Mouse (Mus musculus) forebrain, embryonic 16.5 days (tissue): ENCODE measurements around the gene Wdr83os. TPM values are rescaled to one million over a fixed set of nuclear protein-coding genes. Genes with fewer than 3 reads are reported as not detected.

Experiments
- ATAC-seq: fragments of 200-750 bp; cut with Nextera tagmentation; 2 replicates; pipeline ENCODE4 v1.8.0; 2017; ENCODE audit warnings: mild to moderate bottlenecking, moderate library complexity
- H3K27ac ChIP-seq: fragments of 300-500 bp; sonication (generic); 2 replicates; pipeline ENCODE4 v1.5.1; 2014; ENCODE audit warnings: low read length, control low read depth
- H3K27me3 ChIP-seq: fragments of 300-500 bp; sonication (generic); replicated peaks from 2 replicates; pipeline ENCODE4 v1.6.1; 2014; ENCODE audit warnings: low read length; ENCODE audit not compliant: control insufficient read depth, insufficient read depth
- H3K36me3 ChIP-seq: fragments of 300-500 bp; sonication (generic); 2 replicates; pipeline ENCODE4 v1.6.1; 2014; ENCODE audit not compliant: control insufficient read depth, insufficient read depth
- H3K4me1 ChIP-seq: fragments of 300-500 bp; sonication (generic); replicated peaks from 2 replicates; pipeline ENCODE4 v1.6.1; 2014; ENCODE audit warnings: low read length; ENCODE audit not compliant: control insufficient read depth, insufficient read depth
- H3K4me2 ChIP-seq: fragments of 300-500 bp; sonication (generic); 2 replicates; pipeline ENCODE4 v1.6.1; 2014; ENCODE audit warnings: mild to moderate bottlenecking, low read length, control low read depth
- H3K4me3 ChIP-seq: fragments of 300-500 bp; sonication (generic); replicated peaks from 2 replicates; pipeline ENCODE4 v1.5.1; 2014; ENCODE audit warnings: mild to moderate bottlenecking, low read length, control low read depth
- H3K9ac ChIP-seq: fragments of 300-500 bp; sonication (generic); replicated peaks from 2 replicates; pipeline ENCODE4 v1.6.1; 2014; ENCODE audit warnings: low read depth, low read length, control low read depth
- H3K9me3 ChIP-seq: fragments of 300-500 bp; sonication (generic); 2 replicates; pipeline ENCODE4 v1.6.1; 2016; ENCODE audit warnings: low read length; ENCODE audit not compliant: control insufficient read depth
- WGBS: fragments of 180-500 bp; shearing (Covaris S2); extraction: QIAGEN DNeasy Blood & Tissue Kit; methylation state at CpG from one replicate; pipeline ENCODE4 v1.1.7; 2014; 5-methylcytosine and 5-hydroxymethylcytosine counted together
- polyA plus RNA-seq: library from polyadenylated mRNA; unstranded; fragments of >200 nt; fragmentation: Nextera tagmentation; extraction: Ambion mirVana; gene quantifications from 2 replicates; pipeline ENCODE4 v1.2.1, GENCODE M21; 2015

Gene Wdr83os
- 129 and 133 TPM in 2 replicates for polyA plus RNA-seq

DNA sequence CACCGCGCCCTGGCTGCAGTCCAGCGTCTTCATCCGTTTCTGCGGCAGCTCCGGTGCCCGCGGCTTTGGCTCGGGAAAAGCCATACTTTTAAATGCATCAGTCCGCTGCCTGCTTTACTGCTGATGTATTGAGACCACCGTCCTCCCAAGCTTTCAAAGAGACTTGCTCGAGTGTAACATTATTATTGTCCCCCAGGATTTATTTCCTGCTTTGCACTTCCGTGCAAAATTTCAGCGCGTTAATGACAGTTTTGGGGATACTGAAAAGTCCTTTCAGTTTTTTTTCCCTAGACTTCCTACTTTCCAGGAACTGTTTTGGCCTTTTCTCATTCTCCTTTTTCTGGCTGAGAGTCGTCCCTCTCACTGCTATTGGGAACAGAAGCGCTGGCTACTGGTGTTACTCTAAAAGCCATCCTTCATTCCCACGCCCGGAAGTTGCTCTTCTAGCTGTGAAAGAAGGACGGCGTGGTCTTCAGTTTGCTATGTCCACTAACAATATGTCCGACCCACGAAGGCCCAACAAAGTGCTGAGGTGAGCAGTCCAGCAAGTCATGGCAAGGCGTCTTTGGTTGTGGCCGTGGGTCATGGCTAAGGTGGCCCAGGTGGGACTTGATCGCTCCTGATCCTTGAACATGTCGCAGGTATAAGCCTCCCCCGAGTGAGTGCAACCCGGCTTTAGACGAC is at the start of gene Wdr83os:
Gene Wdr83os, plus strand, starts transcription at position 209 of the 684 bp plus-strand sequence.
- peak within 1 kb of the TSS; percentile 57 for H3K4me3 ChIP-seq
- H3K27ac ChIP-seq = 0 out of 2 replicates have a peak within 1 kb of the TSS, but pooled peaks have one; percentile 12
- under 1% methylated on average over 30 of the region's 30 CpGs for WGBS
- H3K4me1 ChIP-seq = peaks cover 34% of the 10 kb centered on the region
- H3K27me3 ChIP-seq = no peaks in the 10 kb centered on the region
- peak; percentile 16 for ATAC-seq
- H3K9me3 ChIP-seq = no peaks in the 10 kb centered on the region
- peak within 1 kb of the TSS; percentile 71 for H3K4me2 ChIP-seq
- peak within 1 kb of the TSS; percentile 81 for H3K9ac ChIP-seq
- peaks cover 10% of the 10 kb centered on the region for H3K36me3 ChIP-seq

GRCm38 (mm10) chr8:85032622-85033311 is 47.8 kb upstream of the Wdr83os start:
- no peaks in the 10 kb centered on the region for H3K27me3 ChIP-seq
- 88% methylated on average over 4 of the region's 4 CpGs for WGBS
- ATAC-seq = no peak
- H3K9me3 ChIP-seq = no peaks in the 10 kb centered on the region
- no peak overlapping the region for H3K4me3 ChIP-seq
- peaks cover 17% of the 10 kb centered on the region for H3K36me3 ChIP-seq
- no peak overlapping the region for H3K4me2 ChIP-seq
- no peak overlapping the region for H3K27ac ChIP-seq
- H3K4me1 ChIP-seq = peaks cover 29% of the 10 kb centered on the region
- H3K9ac ChIP-seq = no peak overlapping the region

GRCm38 (mm10) chr8:85033867-85034266 is 46.7 kb upstream of the Wdr83os start:
- no peak overlapping the region for H3K9ac ChIP-seq
- no peak overlapping the region for H3K27ac ChIP-seq
- 77% methylated on average over 1 of the region's 1 CpGs for WGBS
- no peak for ATAC-seq
- H3K4me3 ChIP-seq = no peak overlapping the region
- no peak overlapping the region for H3K4me2 ChIP-seq
- H3K9me3 ChIP-seq = no peaks in the 10 kb centered on the region
- peaks cover 17% of the 10 kb centered on the region for H3K36me3 ChIP-seq
- H3K4me1 ChIP-seq = peaks cover 28% of the 10 kb centered on the region
- H3K27me3 ChIP-seq = no peaks in the 10 kb centered on the region

DNA sequence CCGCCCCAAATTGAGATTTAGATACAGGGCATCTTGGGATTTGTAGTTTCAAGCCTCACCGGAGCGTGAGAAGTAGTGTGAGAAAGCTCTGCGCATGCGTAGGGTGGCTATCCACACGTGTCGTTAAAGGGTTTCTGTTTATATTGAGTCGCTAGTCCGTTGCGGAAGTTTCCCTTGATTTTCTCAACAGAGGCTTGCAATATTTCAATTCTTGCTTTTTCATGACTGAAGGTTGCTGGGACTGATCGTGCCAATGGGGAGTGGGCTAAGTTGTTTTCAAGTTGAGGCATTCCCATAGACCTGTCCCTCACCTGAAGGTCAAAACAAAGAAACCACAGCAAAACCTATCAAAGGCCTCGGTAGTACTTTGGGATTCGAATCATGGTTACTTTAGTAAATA is 45.8 kb upstream of the Wdr83os start:
- no peak for ATAC-seq
- H3K4me2 ChIP-seq = peak overlapping the region; percentile 85
- peaks cover 17% of the 10 kb centered on the region for H3K36me3 ChIP-seq
- WGBS = 6% methylated on average over 13 of the region's 13 CpGs
- no peaks in the 10 kb centered on the region for H3K27me3 ChIP-seq
- peaks cover 26% of the 10 kb centered on the region for H3K4me1 ChIP-seq
- H3K9me3 ChIP-seq = no peaks in the 10 kb centered on the region
- no peak overlapping the region for H3K9ac ChIP-seq
- no peak overlapping the region for H3K27ac ChIP-seq
- peak overlapping the region; percentile 80 for H3K4me3 ChIP-seq

GRCm38 (mm10) chr8:85035165-85035727 is 45.3 kb upstream of the Wdr83os start:
- Histone ChIP-seq H3K9me3 (no peaks in the 10 kb centered on the region), H3K4me2 (peak overlapping the region; percentile 85), H3K36me3 (peaks cover 15% of the 10 kb centered on the region), H3K4me3 (peak overlapping the region; percentile 80), H3K27me3 (no peaks in the 10 kb centered on the region), H3K9ac (peak overlapping the region; percentile 72; the same call in 1 of the 2 replicates), H3K27ac (no peak overlapping the region), H3K4me1 (peaks cover 26% of the 10 kb centered on the region)
- ATAC-seq = no peak
- 6% methylated on average over 12 of the region's 12 CpGs for WGBS

DNA sequence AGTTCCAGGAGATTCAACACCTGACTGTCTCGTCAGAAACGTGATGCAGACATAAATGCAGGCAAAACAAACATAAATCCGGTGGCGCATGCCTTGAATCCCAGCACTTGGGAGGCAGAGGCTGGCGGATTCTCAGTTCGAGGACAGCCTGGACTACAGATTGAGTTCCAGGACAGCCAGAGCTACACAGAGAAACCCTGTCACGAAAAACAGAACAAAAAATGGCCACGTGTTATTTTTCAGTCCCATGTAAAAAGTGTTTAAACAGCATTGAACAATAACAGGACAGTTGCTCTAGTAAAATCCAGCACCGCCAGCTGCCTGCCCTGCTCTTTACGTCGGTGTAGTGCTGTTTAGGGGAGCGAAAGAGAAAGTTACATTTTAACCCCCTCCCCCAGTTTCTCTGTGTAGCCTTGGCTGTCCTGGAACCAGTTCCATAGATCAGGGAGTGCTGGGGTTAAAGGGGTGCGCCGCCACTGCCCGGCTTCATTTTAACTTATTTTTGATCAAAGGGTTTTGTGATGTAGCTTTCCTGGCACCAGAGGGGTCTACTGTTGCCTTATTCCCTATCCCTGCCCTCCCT is 44.7 kb upstream of the Wdr83os start:
- H3K4me3 ChIP-seq = peak overlapping the region; percentile 80
- H3K9ac ChIP-seq = peak overlapping the region; percentile 72
- no peaks in the 10 kb centered on the region for H3K9me3 ChIP-seq
- WGBS = under 1% methylated on average over 15 of the region's 15 CpGs
- peak overlapping the region; percentile 86 for H3K27ac ChIP-seq
- peaks cover 26% of the 10 kb centered on the region for H3K4me1 ChIP-seq
- peak overlapping the region; percentile 85 for H3K4me2 ChIP-seq
- peak; percentile 9 for ATAC-seq
- H3K27me3 ChIP-seq = no peaks in the 10 kb centered on the region
- H3K36me3 ChIP-seq = peaks cover 16% of the 10 kb centered on the region

GRCm38 (mm10) chr8:85036381-85036717 is 44.2 kb upstream of the Wdr83os start:
- ATAC-seq = peak; percentile 46
- peaks cover 26% of the 10 kb centered on the region for H3K4me1 ChIP-seq
- H3K36me3 ChIP-seq = peaks cover 14% of the 10 kb centered on the region
- peak overlapping the region; percentile 86 for H3K27ac ChIP-seq
- 0% methylated on average over 9 of the region's 9 CpGs for WGBS
- H3K27me3 ChIP-seq = no peaks in the 10 kb centered on the region
- peak overlapping the region; percentile 85 for H3K4me2 ChIP-seq
- peak overlapping the region; percentile 72 for H3K9ac ChIP-seq
- H3K9me3 ChIP-seq = no peaks in the 10 kb centered on the region
- H3K4me3 ChIP-seq = peak overlapping the region; percentile 80

DNA sequence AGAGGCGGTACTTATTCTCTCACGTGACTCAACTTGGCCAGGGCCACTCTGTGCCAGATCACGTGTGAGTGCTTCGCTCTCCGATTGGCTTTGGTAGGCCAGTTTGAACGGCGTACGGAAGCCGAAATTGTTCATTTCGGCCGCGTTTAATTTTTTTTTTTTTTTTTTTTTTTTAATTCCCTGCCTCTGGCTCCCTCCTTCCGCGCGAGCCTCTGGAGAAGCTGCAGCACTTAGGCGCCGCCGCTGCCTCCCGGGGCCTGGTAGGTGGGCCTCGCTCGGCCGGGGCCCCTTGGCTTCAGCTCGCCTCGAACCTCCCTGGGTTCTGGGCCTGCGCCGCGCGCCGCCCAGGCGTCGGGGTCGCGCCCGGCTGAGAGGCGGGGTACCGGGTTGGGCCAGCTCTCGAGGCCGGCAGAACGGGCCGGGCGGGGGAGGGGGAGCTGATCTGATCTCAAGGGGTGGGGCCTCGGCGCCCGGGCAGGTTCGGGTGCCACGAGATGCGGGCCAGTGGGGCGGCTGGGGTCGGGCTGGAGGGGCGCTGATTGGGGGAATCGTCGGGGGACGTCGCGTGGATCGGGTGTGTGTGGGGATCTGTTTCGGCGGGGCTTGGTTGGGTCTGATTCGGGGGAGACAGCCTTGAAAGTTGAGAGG is 43.7 kb upstream of the Wdr83os start, which contains the start of gene Tnpo2:
Gene Tnpo2, plus strand, starts transcription at position 198 of the 648 bp plus-strand sequence.
- WGBS = under 1% methylated on average over 59 of the region's 59 CpGs

DNA sequence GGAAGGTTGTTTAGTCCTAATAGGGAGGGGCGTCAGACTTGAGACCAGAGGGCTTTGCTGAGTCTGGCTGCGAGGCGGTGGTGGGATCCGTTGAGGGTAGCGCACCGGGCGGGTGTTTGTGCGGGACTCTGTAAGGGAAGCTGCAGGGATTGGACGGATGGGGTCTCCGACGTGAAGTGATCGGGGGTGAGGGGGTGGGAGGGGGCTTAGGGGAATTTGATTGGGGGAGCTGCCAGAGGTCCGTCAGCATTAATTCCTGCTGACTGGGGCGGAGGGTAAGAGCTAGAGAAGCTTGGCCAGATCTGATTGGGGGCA is 43.2 kb upstream of the Wdr83os start:
- H3K9me3 ChIP-seq = no peaks in the 10 kb centered on the region
- peak; percentile 54 for ATAC-seq
- H3K27ac ChIP-seq = peak overlapping the region; percentile 99
- peaks cover 26% of the 10 kb centered on the region for H3K4me1 ChIP-seq
- 0% methylated on average over 14 of the region's 14 CpGs for WGBS
- peak overlapping the region; percentile 80 for H3K4me3 ChIP-seq
- peaks cover 10% of the 10 kb centered on the region for H3K36me3 ChIP-seq
- H3K9ac ChIP-seq = peak overlapping the region; percentile 91
- no peaks in the 10 kb centered on the region for H3K27me3 ChIP-seq
- peak overlapping the region; percentile 97 for H3K4me2 ChIP-seq

More for the DNA sequence above, 43.7 kb upstream of the Wdr83os start, which contains the start of gene Tnpo2:
- Histone ChIP-seq H3K27ac (peak within 1 kb of the TSS; percentile 99), H3K4me2 (peak within 1 kb of the TSS; percentile 97), H3K27me3 (no peaks in the 10 kb centered on the region), H3K9me3 (no peaks in the 10 kb centered on the region), H3K36me3 (peaks cover 12% of the 10 kb centered on the region), H3K9ac (peak within 1 kb of the TSS; percentile 91), H3K4me3 (peak within 1 kb of the TSS; percentile 80), H3K4me1 (peaks cover 26% of the 10 kb centered on the region)
- ATAC-seq = peak; percentile 89
